Mouse (Mus musculus): ENCODE results near the gene Mylk2.

Gene Mylk2

DNA sequence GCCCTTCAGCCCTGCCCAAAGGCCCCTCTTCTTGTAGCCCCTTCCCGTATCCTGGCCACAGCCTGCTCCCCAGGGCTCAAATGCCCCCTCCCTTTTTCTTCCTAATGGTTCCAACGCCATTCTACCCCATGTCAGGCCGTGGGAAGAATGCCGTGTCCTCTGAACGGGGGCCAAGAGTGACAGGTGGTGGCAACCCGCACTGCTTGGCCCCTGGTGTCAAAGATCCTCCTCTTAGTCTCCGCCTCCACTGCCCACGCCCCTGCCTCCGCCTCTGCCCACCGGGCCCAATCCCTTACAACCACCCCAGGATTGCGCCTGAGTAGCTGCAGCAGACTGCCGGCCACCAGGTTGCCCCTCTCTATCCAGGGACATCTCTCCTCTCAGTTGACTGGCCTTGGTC, at the start of gene Mylk2:
Gene Mylk2 (plus strand): TSS at position 322 of the 400 bp plus-strand sequence.
- DNase-seq: no peak

DNA sequence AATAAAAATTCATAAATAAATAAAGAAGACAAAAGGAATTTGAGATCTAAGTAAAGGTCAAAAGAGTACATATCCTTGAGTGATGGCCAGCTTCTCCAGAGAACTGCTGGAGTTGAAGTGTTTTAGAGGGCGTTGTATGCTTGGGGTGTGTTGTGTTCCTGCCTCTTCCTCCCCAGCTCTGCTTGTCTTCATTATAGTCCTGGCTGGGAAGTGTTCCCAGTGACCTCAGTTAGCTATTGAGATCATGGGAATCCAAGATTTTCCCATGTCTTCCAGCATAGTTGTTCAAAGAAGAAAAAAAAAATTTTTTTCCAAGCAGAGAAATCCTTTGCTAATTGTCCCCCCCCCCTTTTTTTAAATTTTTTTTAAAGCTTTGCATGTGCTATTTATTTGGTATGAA, 49.3 kb upstream of the Mylk2 start:
- no peak for DNase-seq

DNA sequence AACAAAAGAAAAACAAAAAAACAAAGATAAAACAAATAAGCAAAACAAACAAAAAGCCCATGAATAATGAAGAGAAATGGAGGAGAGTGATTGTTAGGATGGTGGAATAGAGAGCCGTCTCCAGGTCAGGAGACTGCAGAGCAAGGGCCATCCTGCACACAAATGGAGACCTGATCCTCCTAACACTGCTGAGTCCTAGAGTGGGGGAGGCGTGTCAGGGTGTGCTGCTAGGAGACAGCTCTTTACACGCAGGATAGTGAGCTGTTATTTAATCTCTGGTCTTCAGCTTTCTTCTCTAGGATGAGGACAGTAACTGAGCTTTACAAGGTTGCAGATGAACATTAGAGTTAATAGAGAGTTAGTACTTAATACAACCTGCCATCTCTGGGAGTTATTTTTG, 48.5 kb upstream of the Mylk2 start:
- DNase-seq: no peak

DNA sequence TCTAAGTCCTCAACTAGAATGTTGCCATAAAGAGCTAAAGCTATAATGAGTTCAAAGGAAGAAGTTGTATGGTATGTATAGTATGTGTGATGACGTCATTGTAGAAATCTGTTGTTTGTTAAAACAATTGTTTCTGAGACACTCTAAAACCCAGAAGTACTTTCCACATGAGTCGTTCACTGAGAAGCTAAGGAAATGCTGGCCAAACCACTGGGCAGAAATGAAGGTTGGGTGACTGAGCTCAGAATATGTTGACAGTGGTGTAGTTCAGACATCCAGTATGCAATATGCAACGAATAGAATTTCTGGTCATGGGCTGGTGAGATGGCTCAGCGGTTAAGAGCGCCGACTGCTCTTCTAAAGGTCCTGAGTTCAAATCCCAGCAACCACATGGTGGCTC, 47.8 kb upstream of the Mylk2 start:
- no peak for DNase-seq

GRCm38 (mm10) chr2:152878239-152878638, 32.9 kb upstream of the Mylk2 start:
- DNase-seq: no peak

DNA sequence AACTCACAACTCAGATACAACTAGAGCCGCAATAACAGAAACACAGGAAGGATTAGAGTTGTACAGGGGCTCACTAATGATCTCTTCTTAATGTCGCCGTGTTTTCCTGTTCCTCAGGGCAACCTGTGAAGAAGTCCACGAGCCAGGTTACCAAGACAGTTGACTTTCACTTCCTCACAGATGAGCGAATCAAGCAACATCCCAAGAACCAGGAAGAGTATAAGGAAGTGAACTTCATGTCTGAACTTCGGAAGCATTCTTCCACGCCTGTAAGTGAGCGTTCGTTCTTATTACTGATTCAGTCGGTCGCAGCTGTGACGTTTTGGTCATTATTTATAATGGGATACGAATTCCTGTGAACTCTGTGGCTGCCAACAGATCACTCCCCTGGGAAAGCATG, 30.3 kb upstream of the Mylk2 start:
- no peak for DNase-seq

DNA sequence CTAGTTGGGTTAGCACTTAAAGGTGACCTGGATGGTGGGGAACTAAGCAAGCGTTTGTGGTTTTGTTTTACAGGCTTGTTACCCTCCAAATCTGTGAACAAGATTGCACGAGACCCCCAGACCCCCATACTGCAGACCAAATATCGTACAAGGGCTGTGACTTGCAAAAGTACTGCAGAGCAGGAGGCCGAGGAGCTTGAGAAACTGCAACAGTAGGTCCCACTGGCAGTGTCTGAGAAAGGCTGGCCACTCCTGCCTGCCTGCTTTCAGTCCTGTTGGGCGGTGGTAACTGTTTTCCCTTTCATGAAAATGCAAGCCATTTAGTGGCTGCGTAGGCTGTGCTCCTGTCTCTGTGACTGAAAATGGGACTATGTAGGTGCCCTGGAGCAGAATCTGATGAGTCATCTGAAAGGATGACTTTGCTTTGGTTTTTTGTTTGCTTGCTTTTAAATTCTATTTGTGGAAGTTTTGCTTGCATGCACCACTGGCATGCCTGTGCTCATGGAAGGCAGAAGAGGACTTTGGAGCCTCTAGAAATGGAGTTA, 27.0 kb upstream of the Mylk2 start:
- no peak for DNase-seq

GRCm38 (mm10) chr2:152887230-152887629, 23.9 kb upstream of the Mylk2 start:
- DNase-seq: no peak

GRCm38 (mm10) chr2:152888774-152889173, 22.4 kb upstream of the Mylk2 start:
- DNase-seq: no peak

GRCm38 (mm10) chr2:152895834-152896233, 15.3 kb upstream of the Mylk2 start:
- DNase-seq: no peak

DNA sequence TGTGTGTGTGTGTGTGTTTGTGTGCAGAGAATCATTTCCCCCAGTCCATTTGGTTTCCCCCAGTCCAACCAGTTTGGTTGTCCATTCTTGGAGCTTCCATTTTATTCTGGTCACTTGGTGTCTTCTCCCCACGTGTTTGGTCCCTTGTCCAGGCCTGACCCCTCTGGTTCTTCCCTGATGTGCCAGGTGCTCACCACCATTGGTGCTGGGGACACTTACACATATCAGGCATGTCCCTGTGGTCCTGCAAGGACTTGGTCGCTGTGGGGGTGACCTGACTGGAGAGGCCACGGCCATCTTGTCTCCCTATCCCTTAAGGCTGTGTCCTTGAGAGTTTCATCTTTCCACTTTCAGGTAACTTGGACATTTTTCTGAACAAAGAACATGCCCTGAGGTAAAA, 14.2 kb upstream of the Mylk2 start:
- no peak for DNase-seq

GRCm38 (mm10) chr2:152899011-152899410, 12.1 kb upstream of the Mylk2 start:
- DNase-seq: no peak

- no peak for DNase-seq
Observed at GRCm38 (mm10) chr2:152901296-152901695, 9.9 kb upstream of the Mylk2 start.

DNA sequence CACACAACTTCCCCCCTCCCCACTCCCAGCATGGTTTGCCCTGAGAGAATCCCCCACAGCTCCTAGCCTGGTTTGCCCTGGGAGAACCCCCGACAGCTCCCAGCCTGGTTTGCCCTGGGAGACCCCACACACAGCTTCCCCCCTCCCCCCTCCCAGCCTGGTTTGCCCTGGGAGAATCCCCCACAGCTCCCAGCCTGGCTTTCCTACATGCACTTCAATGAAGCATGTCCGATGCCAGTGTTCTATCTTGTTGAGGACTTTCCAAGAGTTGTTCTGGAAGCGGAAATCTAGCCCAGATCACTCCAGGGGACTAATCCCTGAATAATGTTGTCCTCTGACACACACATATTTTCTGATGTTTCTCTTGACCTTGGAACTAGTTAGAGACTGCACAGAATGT, 8.5 kb upstream of the Mylk2 start:
- no peak for DNase-seq

- DNase-seq: peak in 1 of 2 experiments; percentile 53
Observed at GRCm38 (mm10) chr2:152903586-152903985, 7.6 kb upstream of the Mylk2 start.

GRCm38 (mm10) chr2:152904127-152904643, 7.0 kb upstream of the Mylk2 start:
- peak in 1 of 2 experiments; percentile 28 for DNase-seq

DNA sequence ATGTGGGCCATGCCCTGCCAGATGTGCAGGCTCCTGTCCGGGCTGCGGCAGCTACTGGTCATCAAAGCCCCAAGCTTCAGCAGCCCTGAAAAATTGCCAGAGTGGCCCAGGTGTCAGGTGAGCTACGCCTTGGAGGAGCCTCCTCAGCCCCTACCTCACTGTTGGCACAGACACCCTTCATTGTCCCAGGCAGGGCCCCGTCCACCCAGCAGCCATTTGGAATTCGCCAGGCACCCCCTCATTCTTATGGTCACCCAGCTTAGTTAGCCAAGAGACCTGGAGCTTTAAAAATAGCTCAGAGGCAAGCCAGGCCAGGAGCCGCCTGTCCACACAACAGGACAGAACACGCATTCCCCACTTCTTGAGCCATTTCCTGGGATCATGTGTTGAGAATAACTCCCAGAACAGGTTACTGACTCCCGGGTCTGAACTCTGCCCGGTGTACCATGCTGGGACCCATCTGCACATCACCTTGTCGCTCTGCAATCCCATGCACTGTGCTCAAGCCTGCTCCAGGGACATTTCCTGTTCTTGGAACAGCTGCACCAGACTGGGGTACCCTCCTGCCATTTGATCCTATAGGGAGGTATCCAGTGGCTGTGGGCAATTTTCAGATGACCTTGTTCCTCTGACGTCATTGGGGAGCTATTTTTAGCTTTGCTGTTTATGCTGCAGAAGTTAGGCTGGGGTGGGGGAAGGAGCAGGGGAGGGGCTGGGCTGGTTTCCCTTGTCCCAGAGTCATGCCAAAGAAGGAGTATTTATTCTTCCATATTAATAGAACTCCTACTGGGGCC, 5.9 kb upstream of the Mylk2 start:
- peak in 1 of 2 experiments; percentile 38 for DNase-seq

DNA sequence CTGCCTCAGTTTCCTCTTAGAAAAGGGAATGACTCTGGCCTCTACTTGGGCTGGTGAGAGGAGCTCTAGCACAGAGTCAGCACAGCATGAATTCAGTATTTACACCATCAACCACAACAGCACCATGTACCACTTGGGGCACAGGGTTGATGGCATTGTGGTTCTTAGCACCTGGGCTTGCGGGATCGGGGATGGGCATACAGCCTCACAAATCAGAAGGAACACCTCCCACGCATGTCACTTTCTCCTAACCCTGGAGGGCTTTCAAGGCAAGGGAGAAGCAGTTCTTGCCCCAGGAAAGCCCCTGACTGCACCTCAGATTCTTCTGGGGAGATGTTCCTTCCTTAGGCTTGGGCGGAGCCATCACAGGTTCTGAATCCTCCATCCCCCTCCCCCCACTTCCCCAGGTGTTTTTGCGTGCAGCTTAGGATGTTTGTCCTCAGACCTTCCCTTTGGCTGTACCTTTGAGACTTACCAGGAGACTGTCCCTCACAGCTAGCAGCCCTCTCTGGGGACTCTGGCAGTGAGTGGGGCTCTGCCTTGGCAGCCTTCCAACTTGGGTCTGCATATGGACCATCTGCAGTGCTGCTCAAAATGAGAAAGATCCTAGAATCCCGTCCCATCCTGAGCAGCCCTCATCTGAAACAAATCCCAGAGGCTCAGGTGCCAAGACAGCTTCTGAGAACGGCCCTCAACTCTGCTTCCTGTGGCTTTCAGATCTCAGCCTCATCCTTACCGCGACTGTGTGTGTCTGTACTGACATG, 4.7 kb upstream of the Mylk2 start:
- DNase-seq: no peak

- DNase-seq: no peak
Observed at GRCm38 (mm10) chr2:152907114-152907943, 3.8 kb upstream of the Mylk2 start.

DNA sequence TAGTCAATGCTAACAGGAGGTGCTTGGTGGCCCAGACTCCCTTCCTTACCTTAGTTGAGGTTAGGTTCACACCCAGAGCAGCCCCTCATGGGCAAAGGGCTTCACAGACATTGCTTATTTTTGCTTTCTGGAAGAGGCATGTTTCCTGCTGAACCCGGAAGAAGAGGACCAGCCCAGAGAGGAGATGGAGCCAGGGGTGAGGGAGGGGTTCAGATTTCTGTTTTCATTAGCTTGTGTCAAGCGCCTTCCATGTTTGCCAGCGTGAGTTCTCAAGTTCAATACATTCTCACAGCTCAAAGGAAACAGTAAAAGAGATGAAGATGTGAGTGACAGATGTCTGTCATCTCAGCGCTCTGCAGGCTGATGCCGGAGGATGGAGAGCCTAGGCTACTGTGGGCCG, 1.3 kb upstream of the Mylk2 start:
- no peak for DNase-seq

- DNase-seq: no peak
Observed at GRCm38 (mm10) chr2:152911432-152911831, 280 bp downstream of the Mylk2 start.

DNA sequence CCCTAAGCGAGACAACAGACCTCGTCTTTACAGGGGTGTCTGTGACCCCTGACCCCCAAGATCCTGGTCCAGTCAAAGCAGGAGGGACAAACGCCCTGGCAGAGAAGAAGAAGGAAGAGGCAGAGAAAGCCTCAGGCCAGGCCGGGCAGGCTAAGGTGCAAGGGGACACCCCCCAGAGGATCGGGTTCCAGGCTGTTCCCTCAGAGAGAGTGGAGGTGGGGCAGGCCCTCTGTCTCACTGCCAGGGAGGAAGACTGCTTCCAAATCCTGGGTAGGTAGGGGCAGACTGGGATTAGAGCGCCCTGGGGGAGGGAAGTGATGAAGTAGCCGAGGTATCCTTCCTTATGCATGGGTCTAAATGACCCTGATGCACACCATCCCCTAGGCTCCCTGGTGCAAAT, 2.3 kb downstream of the Mylk2 start:
- DNase-seq: no peak

Measured in lung, postnatal 4 days (tissue).